Mouse (Mus musculus) heart, embryonic 15.5 days (tissue): ENCODE measurements at regions not wholly inside any gene's neighbourhood (a gene's known extent, or its start where the extent isn't known, plus 50 kb on each side); places are given as distances from the start of the nearest gene placed in this dataset.
"Not testable (repeated sequence)": the region's sequence is repeated elsewhere in the genome, so short reads cannot be mapped to it uniquely, and the experiment has no call there.

Source experiments
- ATAC-seq: fragments of 200-750 bp; cut with Nextera tagmentation; replicated peaks from 2 replicates; pipeline ENCODE4 v1.8.0; 2017; ENCODE audit warnings: low read depth, moderate TSS enrichment; ENCODE audit not compliant: insufficient number of reproducible peaks, insufficient read depth, low FRiP score
- H3K27ac ChIP-seq: fragments of 300-500 bp; sonication (generic); 2 replicates; pipeline ENCODE4 v1.5.1; 2015; ENCODE audit warnings: mild to moderate bottlenecking, inconsistent platforms
- H3K27me3 ChIP-seq: fragments of 300-500 bp; sonication (generic); 2 replicates; pipeline ENCODE4 v1.6.1; 2015; ENCODE audit warnings: inconsistent platforms
- H3K36me3 ChIP-seq: fragments of 300-500 bp; sonication (generic); 2 replicates; pipeline ENCODE4 v1.6.1; 2015; ENCODE audit warnings: mild to moderate bottlenecking, inconsistent platforms
- H3K4me1 ChIP-seq: fragments of 300-500 bp; sonication (generic); replicated peaks from 2 replicates; pipeline ENCODE4 v1.6.1; 2015; ENCODE audit warnings: inconsistent platforms
- H3K4me2 ChIP-seq: fragments of 300-500 bp; sonication (generic); 2 replicates; pipeline ENCODE4 v1.6.1; 2015; ENCODE audit warnings: inconsistent platforms, mild to moderate bottlenecking, moderate library complexity
- H3K4me3 ChIP-seq: fragments of 300-500 bp; sonication (generic); 2 replicates; pipeline ENCODE4 v1.5.1; 2015; ENCODE audit warnings: mild to moderate bottlenecking, inconsistent platforms
- H3K9ac ChIP-seq: fragments of 300-500 bp; sonication (generic); 2 replicates; pipeline ENCODE4 v1.6.1; 2015; ENCODE audit warnings: mild to moderate bottlenecking, inconsistent platforms
- H3K9me3 ChIP-seq: fragments of 300-500 bp; sonication (generic); replicated peaks from 2 replicates; pipeline ENCODE4 v1.6.1; 2016; ENCODE audit warnings: inconsistent platforms
- WGBS: fragments of 180-500 bp; shearing (Covaris S2); methylation state at CpG from one replicate; pipeline ENCODE4 v1.1.7; 2015; ENCODE audit warnings: mixed read lengths; 5-methylcytosine and 5-hydroxymethylcytosine counted together

- WGBS = 66% methylated on average over 5 of the region's 5 CpGs
- Histone ChIP-seq H3K4me3 (no peak overlapping the region), H3K4me2 (no peak overlapping the region), H3K9ac (no peak overlapping the region), H3K27ac (no peak overlapping the region), H3K27me3 (no peaks in the 10 kb centered on the region), H3K9me3 (no peaks in the 10 kb centered on the region), H3K4me1 (no peaks in the 10 kb centered on the region), H3K36me3 (no peaks in the 10 kb centered on the region)
- no peak for ATAC-seq
Measured at GRCm38 (mm10) chr7:129746639-129747038, 155.0 kb downstream of the Wdr11 start.

DNA sequence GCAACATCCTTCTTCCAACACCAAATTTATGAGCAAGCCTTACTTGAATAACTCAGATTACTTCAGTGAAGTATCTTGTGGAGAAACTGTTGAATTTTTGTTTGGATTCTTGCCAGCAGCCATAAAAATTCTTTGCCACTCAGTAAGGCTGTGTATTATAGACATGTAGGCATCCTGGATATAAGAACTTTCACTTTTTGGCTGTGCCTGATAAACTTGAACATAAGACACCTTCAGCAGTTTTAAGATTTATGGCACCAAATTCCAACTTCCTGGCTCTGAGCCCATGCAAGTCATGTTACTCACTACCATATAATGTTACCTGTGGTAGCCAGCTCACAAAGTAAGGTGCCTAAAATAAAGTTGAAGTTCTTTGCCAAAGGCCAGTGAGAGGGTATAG lies 159.3 kb downstream of the Wdr11 start:
- Histone ChIP-seq H3K27me3 (no peaks in the 10 kb centered on the region), H3K27ac (no peak overlapping the region), H3K4me2 (no peak overlapping the region), H3K4me1 (no peaks in the 10 kb centered on the region), H3K9me3 (no peaks in the 10 kb centered on the region), H3K36me3 (no peaks in the 10 kb centered on the region), H3K9ac (no peak overlapping the region), H3K4me3 (no peak overlapping the region)
- no peak for ATAC-seq

- Histone ChIP-seq H3K4me3 (no peak overlapping the region), H3K9ac (no peak overlapping the region), H3K4me1 (no peaks in the 10 kb centered on the region), H3K27ac (no peak overlapping the region), H3K27me3 (no peaks in the 10 kb centered on the region), H3K4me2 (no peak overlapping the region), H3K36me3 (no peaks in the 10 kb centered on the region), H3K9me3 (no peaks in the 10 kb centered on the region)
- WGBS = 64% methylated on average over 5 of the region's 5 CpGs
- ATAC-seq = no peak
Measured at GRCm38 (mm10) chr7:129754737-129755136, 163.1 kb downstream of the Wdr11 start.

- no peaks in the 10 kb centered on the region for H3K9me3 ChIP-seq
- WGBS = 86% methylated on average over 6 of the region's 6 CpGs
- H3K4me3 ChIP-seq = no peak overlapping the region
- no peak overlapping the region for H3K27ac ChIP-seq
- no peak for ATAC-seq
- no peaks in the 10 kb centered on the region for H3K36me3 ChIP-seq
- H3K9ac ChIP-seq = no peak overlapping the region
- no peaks in the 10 kb centered on the region for H3K27me3 ChIP-seq
- H3K4me2 ChIP-seq = no peak overlapping the region
- no peaks in the 10 kb centered on the region for H3K4me1 ChIP-seq
Measured at GRCm38 (mm10) chr7:129756138-129756537, 164.5 kb downstream of the Wdr11 start.

DNA sequence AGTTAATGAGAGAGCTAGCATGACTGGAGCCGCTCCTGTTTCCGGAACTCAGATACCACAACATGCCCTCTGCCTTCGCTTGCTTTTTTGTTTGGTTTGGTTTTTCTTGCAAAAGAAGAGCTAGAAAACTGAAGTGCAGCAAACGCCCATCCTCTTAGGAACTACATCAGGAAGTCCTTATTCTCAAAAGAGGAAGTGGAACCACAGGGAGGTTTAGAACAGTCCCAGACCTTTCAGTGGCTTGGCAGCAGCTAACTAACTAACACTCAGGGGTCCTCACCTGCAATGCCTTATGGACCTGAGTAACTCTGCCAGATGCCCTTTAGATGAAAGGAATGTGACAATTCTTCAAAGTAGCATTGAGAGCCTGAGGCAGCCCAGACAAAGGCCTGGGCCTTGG lies 168.2 kb downstream of the Wdr11 start:
- no peak overlapping the region for H3K4me2 ChIP-seq
- peaks cover 7% of the 10 kb centered on the region for H3K4me1 ChIP-seq
- H3K4me3 ChIP-seq = no peak overlapping the region
- H3K9ac ChIP-seq = no peak overlapping the region
- H3K9me3 ChIP-seq = no peaks in the 10 kb centered on the region
- WGBS = 73% methylated on average over 4 of the region's 4 CpGs
- no peaks in the 10 kb centered on the region for H3K27me3 ChIP-seq
- no peak overlapping the region for H3K27ac ChIP-seq
- ATAC-seq = no peak
- H3K36me3 ChIP-seq = no peaks in the 10 kb centered on the region

DNA sequence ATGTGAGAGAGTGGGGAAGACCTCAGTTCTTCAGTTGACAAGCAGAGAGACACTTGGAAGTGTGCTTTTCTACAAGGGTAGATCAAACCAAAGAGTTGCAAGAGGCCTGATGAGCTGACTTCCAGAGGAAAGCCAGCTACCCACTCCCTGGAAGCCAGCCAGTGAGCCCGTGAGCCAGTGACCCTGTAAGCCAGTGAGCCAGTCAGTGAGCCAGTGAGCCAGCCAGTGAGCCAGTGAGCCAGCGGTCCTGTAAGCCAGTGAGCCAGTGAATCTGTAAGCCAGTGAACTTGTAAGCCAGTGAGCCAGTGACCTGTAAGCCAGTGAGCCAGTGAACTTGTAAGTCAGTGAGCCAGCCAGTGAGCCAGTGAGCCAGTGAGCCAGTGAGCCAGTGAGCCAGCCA lies 168.7 kb downstream of the Wdr11 start:
- H3K27me3 ChIP-seq = no peaks in the 10 kb centered on the region
- H3K4me1 ChIP-seq = peaks cover 7% of the 10 kb centered on the region
- ATAC-seq = no peak
- no peak overlapping the region for H3K4me3 ChIP-seq
- no peak overlapping the region for H3K9ac ChIP-seq
- no peaks in the 10 kb centered on the region for H3K36me3 ChIP-seq
- H3K4me2 ChIP-seq = no peak overlapping the region
- H3K9me3 ChIP-seq = no peaks in the 10 kb centered on the region
- H3K27ac ChIP-seq = no peak overlapping the region
- 72% methylated on average over 2 of the region's 2 CpGs for WGBS

- no peak overlapping the region for H3K9ac ChIP-seq
- H3K4me3 ChIP-seq = no peak overlapping the region
- H3K36me3 ChIP-seq = no peaks in the 10 kb centered on the region
- no peak for ATAC-seq
- WGBS = 17% methylated on average over 5 of the region's 5 CpGs
- no peaks in the 10 kb centered on the region for H3K27me3 ChIP-seq
- no peak overlapping the region for H3K4me2 ChIP-seq
- H3K9me3 ChIP-seq = no peaks in the 10 kb centered on the region
- H3K4me1 ChIP-seq = peaks cover 7% of the 10 kb centered on the region
- H3K27ac ChIP-seq = no peak overlapping the region
Measured at GRCm38 (mm10) chr7:129763754-129764153, 172.1 kb downstream of the Wdr11 start.

- no peaks in the 10 kb centered on the region for H3K36me3 ChIP-seq
- H3K9ac ChIP-seq = no peak overlapping the region
- no peak overlapping the region for H3K4me2 ChIP-seq
- H3K9me3 ChIP-seq = no peaks in the 10 kb centered on the region
- no peaks in the 10 kb centered on the region; the same call in 1 of the 2 replicates for H3K27me3 ChIP-seq
- 87% methylated on average over 5 of the region's 5 CpGs for WGBS
- H3K4me1 ChIP-seq = peaks cover 7% of the 10 kb centered on the region
- H3K27ac ChIP-seq = no peak overlapping the region
- H3K4me3 ChIP-seq = no peak overlapping the region
- no peak for ATAC-seq
Measured at GRCm38 (mm10) chr7:129764456-129764970, 172.8 kb downstream of the Wdr11 start.

DNA sequence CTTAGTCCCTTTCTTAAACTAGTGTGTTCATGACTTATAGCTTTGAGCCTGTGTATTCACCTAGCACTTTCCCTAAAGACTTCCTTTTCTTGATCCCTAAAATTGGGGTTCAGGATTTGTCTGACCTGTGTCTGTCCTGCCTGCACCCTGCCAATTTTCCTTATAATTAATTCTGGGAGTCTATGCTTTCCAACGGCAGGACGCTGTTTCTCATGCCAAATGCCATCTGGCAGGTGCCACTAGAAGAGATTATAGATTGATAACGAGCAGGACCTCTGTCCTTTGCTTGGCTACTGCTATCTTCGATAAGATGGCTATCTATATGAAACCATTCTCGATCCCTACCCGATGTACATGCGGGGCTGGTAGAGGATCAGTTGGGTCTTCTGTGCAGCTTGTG lies 174.0 kb downstream of the Wdr11 start:
- Histone ChIP-seq H3K9ac (no peak overlapping the region), H3K4me3 (no peak overlapping the region), H3K27me3 (no peaks in the 10 kb centered on the region; the same call in 1 of the 2 replicates), H3K36me3 (no peaks in the 10 kb centered on the region), H3K4me1 (peaks cover 7% of the 10 kb centered on the region), H3K9me3 (no peaks in the 10 kb centered on the region), H3K4me2 (no peak overlapping the region), H3K27ac (no peak overlapping the region)
- no peak for ATAC-seq
- 90% methylated on average over 7 of the region's 7 CpGs for WGBS

DNA sequence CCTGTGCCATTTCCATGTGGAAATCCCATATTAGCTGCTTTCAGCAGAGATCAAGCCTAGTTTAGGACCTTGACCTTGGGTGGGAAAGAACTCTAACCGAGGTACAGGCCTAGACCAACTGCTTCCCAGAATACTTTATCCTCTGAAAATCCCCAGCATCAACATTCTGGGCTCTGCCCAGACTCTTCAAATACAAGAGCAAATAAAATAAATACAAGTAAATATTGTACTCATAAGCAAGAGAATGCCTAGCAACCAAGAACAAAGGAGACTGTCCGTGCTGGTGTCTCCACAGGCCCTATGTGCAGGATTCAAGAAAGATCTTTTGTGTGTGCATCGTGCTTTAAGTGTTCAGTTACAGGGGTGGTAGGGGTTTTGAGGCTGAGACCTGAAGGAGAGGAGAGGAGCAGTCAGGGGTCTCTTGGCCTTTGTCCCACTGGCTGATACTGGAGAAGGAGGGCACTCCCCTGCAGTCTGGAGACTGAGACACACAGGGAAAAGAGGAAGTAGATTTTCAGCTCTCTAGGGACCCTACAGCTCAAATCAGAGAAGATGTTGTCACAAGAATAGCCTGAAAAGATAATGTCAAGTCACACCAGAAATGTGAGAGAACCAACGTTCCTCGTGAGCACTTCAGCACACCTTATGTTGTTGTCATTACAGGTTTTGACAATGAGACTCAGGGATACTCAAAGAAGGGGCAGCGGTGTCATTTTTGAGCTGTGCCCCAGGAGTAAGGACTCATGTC lies 174.6 kb downstream of the Wdr11 start:
- H3K4me2 ChIP-seq = no peak overlapping the region
- WGBS = 73% methylated on average over 6 of the region's 6 CpGs
- no peaks in the 10 kb centered on the region; the same call in 1 of the 2 replicates for H3K27me3 ChIP-seq
- H3K27ac ChIP-seq = no peak overlapping the region
- no peak overlapping the region for H3K9ac ChIP-seq
- no peaks in the 10 kb centered on the region for H3K36me3 ChIP-seq
- H3K4me1 ChIP-seq = peaks cover 7% of the 10 kb centered on the region
- no peak overlapping the region for H3K4me3 ChIP-seq
- ATAC-seq = no peak
- H3K9me3 ChIP-seq = no peaks in the 10 kb centered on the region

DNA sequence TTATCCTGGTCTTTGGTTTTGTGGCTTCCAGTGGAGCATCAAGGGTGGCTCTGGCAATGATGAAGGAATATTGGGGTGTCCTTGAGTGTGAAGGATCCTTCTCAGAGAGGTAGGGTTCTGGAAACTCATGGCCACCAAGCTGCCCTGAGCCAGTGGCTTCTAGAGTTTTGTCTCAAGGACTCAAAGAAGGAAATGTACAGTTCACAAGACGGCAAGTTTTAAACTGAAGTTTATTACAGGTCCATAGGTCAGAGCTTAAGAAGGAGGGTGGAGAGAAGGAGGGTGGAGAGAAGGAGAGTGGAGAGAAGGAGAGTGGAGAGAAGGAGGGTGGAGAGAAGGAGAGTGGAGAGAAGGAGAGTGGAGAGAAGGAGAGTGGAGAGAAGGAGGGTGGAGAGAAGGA lies 178.0 kb downstream of the Wdr11 start:
- not testable (repeated sequence) for H3K9me3 ChIP-seq, H3K27ac ChIP-seq, H3K9ac ChIP-seq, H3K4me2 ChIP-seq, H3K4me3 ChIP-seq, ATAC-seq, H3K4me1 ChIP-seq, H3K27me3 ChIP-seq, H3K36me3 ChIP-seq
- 82% methylated on average over 1 of the region's 1 CpGs for WGBS

GRCm38 (mm10) chr7:129771876-129772275 lies 180.2 kb downstream of the Wdr11 start:
- Histone ChIP-seq H3K4me1 (peaks cover 7% of the 10 kb centered on the region), H3K4me2 (no peak overlapping the region), H3K27me3 (peaks cover 2% of the 10 kb centered on the region; the same call in 1 of the 2 replicates), H3K9ac (no peak overlapping the region), H3K36me3 (no peaks in the 10 kb centered on the region), H3K9me3 (no peaks in the 10 kb centered on the region), H3K27ac (no peak overlapping the region), H3K4me3 (no peak overlapping the region)
- 79% methylated on average over 2 of the region's 2 CpGs for WGBS
- ATAC-seq = no peak
